Mouse (Mus musculus) myocyte (in vitro differentiated cells): Measurements from ENCODE around the gene Mcur1. TPM values are rescaled to one million over a fixed set of nuclear protein-coding genes. Genes with fewer than 3 reads are reported as not detected.

Source experiments
- H3K27me3 ChIP-seq: one replicate; pipeline ENCODE4 v1.6.1; 2011; ENCODE audit not compliant: control insufficient read depth, insufficient read depth, insufficient read length
- H3K36me3 ChIP-seq: one replicate; pipeline ENCODE4 v1.6.1; 2011; ENCODE audit not compliant: control insufficient read depth, insufficient read depth
- H3K4me2 ChIP-seq: one replicate; pipeline ENCODE4 v1.6.1; 2011; ENCODE audit warnings: low read depth, control low read depth
- H3K4me3 ChIP-seq: one replicate; pipeline ENCODE4 v1.5.1; 2011; ENCODE audit warnings: mild to moderate bottlenecking, control low read depth, moderate library complexity
- H3K79me2 ChIP-seq: one replicate; pipeline ENCODE4 v1.6.1; 2011; ENCODE audit not compliant: control insufficient read depth, insufficient read depth
- H3ac ChIP-seq: one replicate; pipeline ENCODE4 v1.6.1; 2011; ENCODE audit not compliant: control insufficient read depth, insufficient read length
- CEBPB ChIP-seq: IDR thresholded peaks from 2 replicates; pipeline ENCODE4 v1.6.1; 2011; ENCODE audit warnings: mild to moderate bottlenecking, moderate library complexity; ENCODE audit not compliant: poor library complexity, insufficient read depth, severe bottlenecking
- E2F4 ChIP-seq: IDR thresholded peaks from one replicate; pipeline ENCODE4 v1.6.1; 2011; ENCODE audit warnings: mild to moderate bottlenecking, control low read depth, moderate library complexity; ENCODE audit not compliant: insufficient read depth
- MAX ChIP-seq: IDR thresholded peaks from one replicate; pipeline ENCODE4 v1.6.1; 2011; ENCODE audit warnings: low read depth, mild to moderate bottlenecking, control low read depth
- MYOD1 ChIP-seq, 3 experiments: IDR thresholded peaks; one replicate each; pipeline ENCODE4 v1.6.1; 2011; ENCODE audit warnings: control low read depth in 2 of 3, low read depth in 2 of 3, mild to moderate bottlenecking in 2 of 3, moderate library complexity in 1 of 3; ENCODE audit not compliant: insufficient read length in 2 of 3, control insufficient read depth in 1 of 3
- MYOG ChIP-seq, 3 experiments: IDR thresholded peaks; one replicate each; pipeline ENCODE4 v1.6.1; 2011; ENCODE audit warnings: control low read depth in 2 of 3, low read depth in 2 of 3, mild to moderate bottlenecking in 2 of 3; ENCODE audit not compliant: insufficient read length in 2 of 3, control insufficient read depth in 1 of 3, insufficient read depth in 1 of 3
- POLR2A ChIP-seq: IDR thresholded peaks from one replicate; pipeline ENCODE4 v1.6.1; 2011; ENCODE audit warnings: low read depth, mild to moderate bottlenecking, control low read depth, moderate library complexity; ENCODE audit not compliant: insufficient read length
- POLR2AphosphoS2 ChIP-seq: IDR thresholded peaks from one replicate; pipeline ENCODE4 v1.6.1; 2011; ENCODE audit warnings: low read depth, control low read depth; ENCODE audit not compliant: insufficient read length
- REST ChIP-seq: IDR thresholded peaks from one replicate; pipeline ENCODE4 v1.6.1; 2011; ENCODE audit warnings: mild to moderate bottlenecking, control low read depth, moderate library complexity; ENCODE audit not compliant: insufficient read depth, insufficient read length
- SRF ChIP-seq: IDR thresholded peaks from one replicate; pipeline ENCODE4 v1.6.1; 2011; ENCODE audit warnings: low read depth; ENCODE audit not compliant: control insufficient read depth, insufficient read length
- TCF12 ChIP-seq: IDR thresholded peaks from one replicate; pipeline ENCODE4 v1.6.1; 2011; ENCODE audit warnings: mild to moderate bottlenecking, control low read depth; ENCODE audit not compliant: poor library complexity, insufficient read depth, severe bottlenecking
- TCF3 ChIP-seq: IDR thresholded peaks from one replicate; pipeline ENCODE4 v1.6.1; 2011; ENCODE audit warnings: low read depth, control low read depth; ENCODE audit not compliant: insufficient read length
- polyA plus RNA-seq: library from polyadenylated mRNA; unstranded; fragments of >200 nt; fragmentation: generic; extraction: Trizol; gene quantifications from one replicate; pipeline ENCODE4 v1.2.1, GENCODE M21; 2012; ENCODE audit warnings: missing spikeins

Mcur1 gene
- polyA plus RNA-seq, 1 experiment: 5.7 TPM

DNA sequence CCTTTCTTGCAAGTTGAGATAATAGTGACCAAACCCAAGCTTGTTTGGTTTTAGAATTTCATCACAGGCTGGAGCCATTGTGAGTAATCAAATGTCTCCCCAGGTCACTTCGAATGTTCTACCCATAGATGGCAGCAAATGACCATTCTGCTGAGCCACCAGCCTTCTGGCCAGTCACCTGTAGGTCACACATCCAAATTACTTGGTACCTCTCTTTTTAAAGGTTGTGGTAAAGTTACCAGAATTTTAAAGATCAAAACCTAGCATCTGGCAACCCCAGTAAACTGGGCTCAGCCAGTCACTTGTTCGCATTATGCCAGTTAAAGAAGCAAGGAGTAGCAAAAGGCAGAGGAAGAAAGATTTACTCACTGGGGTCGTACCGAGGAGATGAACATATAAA lies 35.9 kb upstream of the Mcur1 start:
- Histone ChIP-seq H3K36me3 (no peaks in the 10 kb centered on the region), H3K27me3 (peaks cover 10% of the 10 kb centered on the region), H3K79me2 (no peaks in the 10 kb centered on the region), H3K4me3 (no peak overlapping the region), H3ac (no peak overlapping the region), H3K4me2 (no peak overlapping the region)
- TF ChIP-seq CEBPB (no peak), TCF12 (no peak), REST (no peak)

DNA sequence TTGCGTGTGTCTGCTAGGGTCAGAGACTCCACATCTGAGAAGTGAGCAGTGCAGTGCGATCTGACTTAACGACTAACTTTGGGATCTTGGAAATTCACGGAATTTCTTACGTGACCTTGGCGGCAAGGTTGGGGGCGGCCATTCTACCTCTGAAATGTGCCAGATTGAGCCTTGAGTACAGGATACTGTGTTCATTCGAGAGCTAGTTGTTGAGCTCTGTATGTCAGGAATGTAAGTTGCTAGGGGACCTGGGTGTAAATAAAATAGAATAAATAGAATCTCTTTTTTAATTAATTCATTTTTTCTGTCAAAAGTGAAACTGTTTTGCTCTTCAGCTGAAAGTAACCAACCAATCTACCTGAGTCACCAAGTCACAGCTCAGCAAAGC lies 32.7 kb upstream of the Mcur1 start:
- no peak for TF ChIP-seq SRF
- TF ChIP-seq POLR2AphosphoS2: no peak
- no peak for TF ChIP-seq TCF12
- TF ChIP-seq MYOD1 (IDR thresholded peaks at IDR 0.05; ENCODE audit: control insufficient read depth in 1 of 3, insufficient read length in 2 of 3, low read depth in 2 of 3): no peak
- no peak for TF ChIP-seq TCF3
- no peak for TF ChIP-seq CEBPB
- no peak for TF ChIP-seq MYOG (IDR thresholded peaks at IDR 0.05; ENCODE audit: control insufficient read depth in 1 of 3, insufficient read depth in 1 of 3, insufficient read length in 2 of 3, low read depth in 2 of 3)
- no peak for TF ChIP-seq MAX
- TF ChIP-seq REST: no peak
- no peaks in the 10 kb centered on the region for H3K27me3 ChIP-seq
- H3ac ChIP-seq: no peak overlapping the region
- H3K4me2 ChIP-seq: no peak overlapping the region
- no peak overlapping the region for H3K4me3 ChIP-seq
- no peaks in the 10 kb centered on the region for H3K79me2 ChIP-seq
- H3K36me3 ChIP-seq: no peaks in the 10 kb centered on the region

DNA sequence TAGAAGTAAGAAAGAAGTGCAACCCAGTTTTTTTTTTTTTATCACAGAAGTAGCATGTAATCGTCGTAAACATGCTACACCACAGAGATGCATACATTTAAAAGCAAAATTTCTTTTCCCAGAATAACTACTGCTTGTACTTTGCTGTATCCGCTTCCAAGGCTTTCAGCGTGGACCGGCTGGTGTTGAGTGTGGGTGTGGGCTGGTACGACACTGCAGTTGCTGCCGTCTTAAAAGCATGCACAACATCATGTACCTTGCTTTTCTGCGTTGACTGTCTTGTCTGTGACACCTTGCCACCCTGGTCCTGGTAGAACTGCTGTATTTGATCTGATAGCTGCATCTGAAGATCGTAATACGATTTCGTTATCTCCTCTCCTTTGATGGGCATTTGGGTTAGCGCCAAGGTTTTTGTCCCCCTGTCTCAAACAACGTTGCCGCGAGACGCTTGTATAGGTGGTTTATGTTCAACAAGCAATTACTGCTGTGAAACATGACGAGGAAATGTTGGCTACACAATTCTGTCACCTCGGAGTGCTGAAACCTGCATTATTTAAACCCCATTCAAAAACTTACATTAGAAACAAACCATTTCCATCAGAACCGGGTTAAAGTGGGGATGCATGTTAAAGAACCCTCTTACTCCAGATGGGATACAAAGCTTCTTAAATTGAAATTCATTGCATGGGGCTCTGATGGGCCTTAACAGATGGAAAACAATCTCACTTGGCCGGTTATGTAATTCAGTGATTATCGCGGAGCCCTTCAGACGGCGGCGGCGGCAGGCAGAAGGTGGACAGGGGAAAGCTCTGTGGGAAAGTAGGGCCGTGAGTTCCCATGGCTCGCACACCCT lies 32.1 kb upstream of the Mcur1 start:
- TF ChIP-seq TCF3: no peak
- TF ChIP-seq TCF12: no peak
- no peak for TF ChIP-seq POLR2A
- no peak for TF ChIP-seq MAX
- TF ChIP-seq MYOD1 (IDR thresholded peaks at IDR 0.05; ENCODE audit: control insufficient read depth in 1 of 3, insufficient read length in 2 of 3, low read depth in 2 of 3): no peak
- TF ChIP-seq MYOG (IDR thresholded peaks at IDR 0.05; ENCODE audit: control insufficient read depth in 1 of 3, insufficient read depth in 1 of 3, insufficient read length in 2 of 3, low read depth in 2 of 3): no peak
- TF ChIP-seq REST: no peak
- no peak for TF ChIP-seq SRF
- TF ChIP-seq CEBPB: no peak
- TF ChIP-seq POLR2AphosphoS2: no peak
- Histone ChIP-seq H3ac (no peak overlapping the region), H3K36me3 (no peaks in the 10 kb centered on the region), H3K79me2 (no peaks in the 10 kb centered on the region), H3K4me2 (no peak overlapping the region), H3K27me3 (no peaks in the 10 kb centered on the region), H3K4me3 (no peak overlapping the region)

DNA sequence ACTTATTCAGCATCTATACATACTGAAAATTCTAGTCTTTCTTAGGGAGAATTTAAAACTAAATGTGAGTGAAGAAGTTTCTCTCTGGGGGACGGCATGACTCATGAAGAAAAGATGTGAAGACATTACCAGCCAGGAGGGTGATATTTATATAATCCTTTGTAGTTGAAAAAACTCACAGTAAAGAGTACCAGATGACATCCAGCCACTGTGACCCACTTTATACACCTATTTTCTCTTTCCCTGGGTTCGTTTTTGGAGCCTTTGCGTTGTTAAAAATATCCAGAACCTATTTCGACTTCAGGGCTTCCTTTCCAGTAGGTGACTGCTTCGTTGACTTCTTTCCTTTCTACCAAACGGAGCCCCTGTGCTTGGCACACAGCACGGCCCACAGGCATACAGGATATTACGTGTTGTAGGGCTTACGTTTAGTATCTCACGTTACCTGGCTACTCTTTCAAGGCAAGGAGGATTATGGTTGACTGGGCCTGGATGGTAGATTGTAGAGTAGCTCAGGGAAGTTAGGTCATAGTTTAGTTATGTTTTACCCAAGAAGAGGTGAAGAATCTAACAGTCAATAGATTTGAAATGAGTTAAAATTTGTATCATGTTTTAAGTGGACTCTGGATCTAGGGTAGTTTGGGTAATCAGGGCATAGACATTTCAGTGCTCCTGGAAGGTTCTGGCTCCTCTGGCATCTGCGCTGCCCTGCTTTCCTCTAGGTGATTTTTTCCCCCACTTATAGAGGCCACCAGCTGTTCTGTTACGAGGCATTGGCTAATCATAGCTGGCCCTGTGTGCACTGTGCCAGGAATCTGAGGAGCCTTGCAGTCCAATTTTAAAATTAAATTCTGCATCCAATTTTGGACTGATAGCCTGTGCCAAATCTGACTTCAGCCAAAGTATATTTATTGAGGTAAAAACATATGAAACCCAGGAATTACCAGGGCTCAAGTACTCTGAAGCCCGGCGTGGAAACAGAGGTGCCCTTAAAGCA lies 28.2 kb upstream of the Mcur1 start:
- no peaks in the 10 kb centered on the region for H3K36me3 ChIP-seq
- H3ac ChIP-seq: no peak overlapping the region
- no peaks in the 10 kb centered on the region for H3K27me3 ChIP-seq

DNA sequence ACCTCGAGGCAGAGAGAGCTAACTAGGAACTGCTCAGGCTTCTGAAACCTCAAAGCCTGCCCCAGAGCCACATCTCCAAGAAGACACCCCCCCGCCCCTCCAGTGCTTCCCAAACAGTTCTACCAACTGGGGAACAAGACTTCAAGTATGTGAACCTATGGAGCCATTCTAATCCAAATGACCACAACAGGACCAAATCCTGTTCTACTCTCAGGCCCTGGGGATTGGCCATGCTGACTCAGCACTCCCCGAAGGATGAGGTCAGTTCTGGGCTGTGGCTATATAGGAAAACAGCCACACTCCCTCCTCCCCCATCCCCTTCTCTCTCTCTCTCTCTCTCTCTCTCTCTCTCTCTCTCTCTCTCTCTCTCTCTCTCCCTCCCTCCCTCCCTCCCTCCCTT lies 27.0 kb upstream of the Mcur1 start:
- no peak overlapping the region for H3K4me3 ChIP-seq
- TF ChIP-seq TCF12 (no peak), E2F4 (no peak), SRF (no peak), MYOG (IDR thresholded peaks at IDR 0.05; ENCODE audit: control insufficient read depth in 1 of 3, insufficient read depth in 1 of 3, insufficient read length in 2 of 3, low read depth in 2 of 3) (no peak), REST (no peak), CEBPB (no peak), MAX (no peak), POLR2AphosphoS2 (no peak)
- no peak overlapping the region for H3K4me2 ChIP-seq
- H3ac ChIP-seq: no peak overlapping the region
- H3K79me2 ChIP-seq: no peaks in the 10 kb centered on the region
- H3K27me3 ChIP-seq: peaks cover 4% of the 10 kb centered on the region
- H3K36me3 ChIP-seq: no peaks in the 10 kb centered on the region

More for the DNA sequence above, 28.2 kb upstream of the Mcur1 start:
- Histone ChIP-seq H3K79me2 (no peaks in the 10 kb centered on the region), H3K4me2 (no peak overlapping the region), H3K4me3 (no peak overlapping the region)
- no peak for TF ChIP-seq POLR2AphosphoS2
- peak in 1 of 3 experiments; percentile 41 for TF ChIP-seq MYOG (IDR thresholded peaks at IDR 0.05; ENCODE audit: control insufficient read depth in 1 of 3, insufficient read depth in 1 of 3, insufficient read length in 2 of 3, low read depth in 2 of 3)
